Mouse (Mus musculus) embryonic facial prominence, embryonic 12.5 days (tissue): Measurements from ENCODE around the gene Gpalpp1. TPM values are rescaled to one million over a fixed set of nuclear protein-coding genes. Genes with fewer than 3 reads are reported as not detected.

ENCODE experiments used
- ATAC-seq: fragments of 200-750 bp; cut with Nextera tagmentation; 2 replicates; pipeline ENCODE4 v1.8.0; 2017; ENCODE audit not compliant: insufficient number of reproducible peaks, insufficient read depth, low FRiP score, low TSS enrichment
- H3K27ac ChIP-seq: fragments of 300-500 bp; sonication (generic); 2 replicates; pipeline ENCODE4 v1.5.1; 2016; ENCODE audit warnings: mild to moderate bottlenecking
- H3K27me3 ChIP-seq: fragments of 300-500 bp; sonication (generic); 2 replicates; pipeline ENCODE4 v1.6.1; 2016; ENCODE audit warnings: mild to moderate bottlenecking, moderate library complexity
- H3K36me3 ChIP-seq: fragments of 300-500 bp; sonication (generic); 2 replicates; pipeline ENCODE4 v1.6.1; 2016; ENCODE audit warnings: mild to moderate bottlenecking
- H3K4me1 ChIP-seq: fragments of 300-500 bp; sonication (generic); 2 replicates; pipeline ENCODE4 v1.6.1; 2016
- H3K4me2 ChIP-seq: fragments of 300-500 bp; sonication (generic); replicated peaks from 2 replicates; pipeline ENCODE4 v1.6.1; 2016; ENCODE audit warnings: mild to moderate bottlenecking, moderate library complexity
- H3K4me3 ChIP-seq: fragments of 300-500 bp; sonication (generic); 2 replicates; pipeline ENCODE4 v1.5.1; 2016; ENCODE audit warnings: mild to moderate bottlenecking
- H3K9ac ChIP-seq: fragments of 300-500 bp; sonication (generic); 2 replicates; pipeline ENCODE4 v1.6.1; 2016; ENCODE audit warnings: mild to moderate bottlenecking, moderate library complexity
- H3K9me3 ChIP-seq: fragments of 300-500 bp; sonication (generic); 2 replicates; pipeline ENCODE4 v1.6.1; 2016; ENCODE audit warnings: mild to moderate bottlenecking, moderate library complexity
- WGBS: fragments of 180-500 bp; shearing (Covaris S2); methylation state at CpG from one replicate; pipeline ENCODE4 v1.1.7; 2016; 5-methylcytosine and 5-hydroxymethylcytosine counted together
- polyA plus RNA-seq: library from polyadenylated mRNA; unstranded; fragments of >200 nt; fragmentation: Nextera tagmentation; extraction: Ambion mirVana; gene quantifications from 2 replicates; pipeline ENCODE4 v1.2.1, GENCODE M21; 2016

Gene Gpalpp1
- polyA plus RNA-seq, 1 experiment from 2014 or later = 15.0 TPM

DNA sequence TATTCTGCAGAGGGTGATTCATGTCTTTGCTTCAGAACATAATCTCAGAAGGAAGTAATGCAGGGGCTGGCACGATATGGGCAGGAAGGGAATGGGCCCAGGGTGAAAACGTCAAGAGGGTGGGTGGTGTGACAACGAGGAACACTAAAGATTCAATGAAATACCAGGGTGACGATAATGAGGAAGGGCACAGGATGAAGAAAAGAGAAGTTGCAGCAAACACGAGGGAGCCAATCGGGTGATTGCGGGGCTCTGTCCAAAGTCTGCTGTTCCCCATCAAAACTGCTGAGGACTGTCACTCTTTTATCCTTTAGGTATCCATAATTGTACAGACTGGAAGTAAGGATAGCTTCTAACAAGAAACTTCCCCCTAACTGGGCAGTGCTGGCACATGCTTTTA is 13.3 kb downstream of the Gpalpp1 start:
- H3K9ac ChIP-seq = no peak overlapping the region
- no peak for ATAC-seq
- no peaks in the 10 kb centered on the region for H3K9me3 ChIP-seq
- no peaks in the 10 kb centered on the region for H3K27me3 ChIP-seq
- no peak overlapping the region for H3K4me2 ChIP-seq
- 95% methylated on average over 7 of the region's 7 CpGs for WGBS
- peaks cover 54% of the 10 kb centered on the region for H3K36me3 ChIP-seq
- H3K4me1 ChIP-seq = no peaks in the 10 kb centered on the region
- no peak overlapping the region for H3K27ac ChIP-seq
- H3K4me3 ChIP-seq = no peak overlapping the region

DNA sequence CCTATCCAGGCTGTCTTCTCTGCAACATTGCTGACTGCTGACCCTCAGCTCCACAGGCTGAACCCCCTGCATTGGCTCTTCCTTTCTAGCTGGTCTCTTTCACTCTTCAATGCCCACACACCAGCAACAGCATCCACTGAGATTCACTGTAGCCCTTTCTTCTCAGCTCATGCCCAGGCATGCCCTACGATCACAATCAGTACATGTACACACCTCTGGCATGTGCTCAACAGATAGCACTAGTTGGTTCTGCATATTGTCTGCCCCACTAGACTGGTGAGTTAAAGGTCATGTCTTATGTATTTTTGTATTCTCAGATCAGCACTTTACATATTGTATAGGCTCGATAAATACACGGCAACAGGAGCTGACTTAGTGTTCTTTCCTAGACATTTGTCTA is 26.4 kb downstream of the Gpalpp1 start:
- H3K4me3 ChIP-seq = no peak overlapping the region
- WGBS = 79% methylated on average over 3 of the region's 3 CpGs
- H3K36me3 ChIP-seq = 0 out of 2 replicates have a peak, but pooled peaks cover 2% of the 10 kb centered on the region
- no peaks in the 10 kb centered on the region for H3K4me1 ChIP-seq
- H3K27ac ChIP-seq = no peak overlapping the region
- ATAC-seq = no peak
- H3K9ac ChIP-seq = no peak overlapping the region; the same call in 1 of the 2 replicates
- H3K27me3 ChIP-seq = no peaks in the 10 kb centered on the region
- no peaks in the 10 kb centered on the region for H3K9me3 ChIP-seq
- no peak overlapping the region for H3K4me2 ChIP-seq

DNA sequence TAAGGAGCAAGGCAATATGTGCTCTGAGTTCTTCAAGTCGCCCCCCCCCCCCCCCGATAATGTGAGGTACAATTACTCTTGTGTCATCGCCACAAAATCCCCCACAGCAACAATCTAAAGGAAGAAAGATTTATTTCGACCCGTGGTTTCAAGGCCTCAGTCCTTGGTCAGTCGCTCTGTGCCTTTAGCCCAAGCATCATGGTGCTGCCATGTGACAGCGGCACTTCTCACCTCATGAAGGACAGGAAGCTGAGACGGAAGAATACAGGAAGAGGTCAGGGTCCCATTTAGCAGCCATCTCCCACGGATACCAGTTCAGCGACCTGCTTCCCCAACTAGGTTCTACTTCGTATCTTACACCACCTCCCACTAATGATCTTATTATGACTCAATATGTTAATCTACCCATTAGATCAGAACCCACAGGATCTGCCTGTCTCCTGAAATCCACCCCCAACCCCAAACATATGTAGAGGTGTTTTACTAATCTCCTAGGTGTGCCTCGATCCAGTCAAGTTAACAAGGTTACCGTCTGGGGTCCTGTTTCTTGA is 28.4 kb downstream of the Gpalpp1 start:
- Histone ChIP-seq H3K4me1 (no peaks in the 10 kb centered on the region), H3K27ac (no peak overlapping the region), H3K36me3 (no peaks in the 10 kb centered on the region), H3K4me2 (no peak overlapping the region), H3K27me3 (no peaks in the 10 kb centered on the region), H3K9me3 (no peaks in the 10 kb centered on the region), H3K4me3 (no peak overlapping the region), H3K9ac (no peak overlapping the region)
- WGBS = 88% methylated on average over 13 of the region's 13 CpGs
- ATAC-seq = no peak

DNA sequence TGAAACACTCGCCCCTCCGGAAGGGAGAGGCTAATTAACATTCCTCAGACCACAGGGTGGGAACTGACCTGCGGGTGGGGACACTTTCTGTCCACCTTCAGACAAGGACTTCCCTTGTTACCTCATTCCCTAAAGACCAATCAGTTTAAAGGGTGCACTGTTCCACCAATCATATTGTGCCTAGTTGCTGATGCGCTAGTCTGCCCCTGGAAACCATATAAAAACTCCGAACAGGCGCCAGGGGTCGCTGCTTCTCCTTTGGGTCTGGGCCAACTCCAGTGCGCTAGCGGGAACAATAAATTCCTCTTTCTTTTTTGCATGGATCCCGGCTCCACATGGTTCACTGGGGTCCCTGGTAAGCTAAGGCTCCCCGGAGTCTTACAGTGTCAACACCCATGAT is 29.1 kb downstream of the Gpalpp1 start:
- Histone ChIP-seq H3K36me3 (no peaks in the 10 kb centered on the region), H3K9me3 (no peaks in the 10 kb centered on the region), H3K4me1 (no peaks in the 10 kb centered on the region), H3K4me2 (no peak overlapping the region), H3K9ac (no peak overlapping the region), H3K27ac (no peak overlapping the region), H3K4me3 (no peak overlapping the region), H3K27me3 (no peaks in the 10 kb centered on the region)
- WGBS = 60% methylated on average over 11 of the region's 11 CpGs
- no peak for ATAC-seq

DNA sequence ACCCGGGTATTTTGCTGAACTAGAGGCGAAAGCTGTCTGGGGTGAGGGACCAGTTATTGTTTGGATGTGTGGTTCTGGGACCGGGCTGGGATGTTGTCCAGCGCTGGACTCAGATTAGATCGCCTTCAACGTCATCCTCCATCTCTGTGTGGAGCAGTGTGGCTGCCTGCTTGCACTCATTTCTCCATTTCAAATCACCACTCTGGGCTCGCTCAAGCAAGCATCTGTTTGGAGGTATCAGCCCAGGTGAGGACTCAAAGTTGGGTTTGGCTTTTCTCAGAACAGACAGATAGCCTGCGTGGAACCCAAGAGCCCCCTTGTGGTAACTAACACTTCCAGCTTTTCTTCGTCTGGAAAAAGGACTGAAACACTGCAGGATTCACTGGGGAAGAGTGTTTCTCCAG is 33.5 kb downstream of the Gpalpp1 start:
- H3K9ac ChIP-seq = no peak overlapping the region
- H3K4me3 ChIP-seq = no peak overlapping the region
- H3K27ac ChIP-seq = no peak overlapping the region
- no peaks in the 10 kb centered on the region for H3K9me3 ChIP-seq
- no peaks in the 10 kb centered on the region for H3K4me1 ChIP-seq
- 44% methylated on average over 9 of the region's 9 CpGs for WGBS
- no peak overlapping the region for H3K4me2 ChIP-seq
- no peaks in the 10 kb centered on the region for H3K36me3 ChIP-seq
- H3K27me3 ChIP-seq = no peaks in the 10 kb centered on the region
- ATAC-seq = no peak

DNA sequence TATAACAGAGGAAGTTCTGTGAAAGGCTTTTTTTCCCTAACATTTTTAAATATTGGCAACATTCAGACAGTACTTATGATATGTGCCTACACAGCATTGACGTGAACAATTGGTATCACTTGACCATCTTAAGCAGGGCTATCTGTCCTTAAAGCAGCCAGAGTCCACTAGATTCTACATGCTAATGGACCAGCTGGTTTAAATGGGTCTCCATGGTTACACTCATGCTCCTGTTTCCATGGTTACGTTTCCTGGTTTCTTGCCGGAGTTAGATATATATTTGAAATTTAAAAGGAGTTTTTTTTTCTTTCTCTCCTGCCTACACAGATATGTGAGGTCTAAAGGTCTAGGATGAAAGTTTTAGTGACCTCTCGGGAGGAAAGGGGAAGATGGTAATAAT is 34.0 kb downstream of the Gpalpp1 start:
- no peak overlapping the region for H3K4me2 ChIP-seq
- H3K36me3 ChIP-seq = no peaks in the 10 kb centered on the region
- WGBS = 65% methylated on average over 4 of the region's 4 CpGs
- no peak overlapping the region for H3K27ac ChIP-seq
- no peaks in the 10 kb centered on the region for H3K27me3 ChIP-seq
- H3K4me3 ChIP-seq = no peak overlapping the region
- no peak overlapping the region for H3K9ac ChIP-seq
- H3K4me1 ChIP-seq = no peaks in the 10 kb centered on the region
- H3K9me3 ChIP-seq = no peaks in the 10 kb centered on the region
- no peak for ATAC-seq

DNA sequence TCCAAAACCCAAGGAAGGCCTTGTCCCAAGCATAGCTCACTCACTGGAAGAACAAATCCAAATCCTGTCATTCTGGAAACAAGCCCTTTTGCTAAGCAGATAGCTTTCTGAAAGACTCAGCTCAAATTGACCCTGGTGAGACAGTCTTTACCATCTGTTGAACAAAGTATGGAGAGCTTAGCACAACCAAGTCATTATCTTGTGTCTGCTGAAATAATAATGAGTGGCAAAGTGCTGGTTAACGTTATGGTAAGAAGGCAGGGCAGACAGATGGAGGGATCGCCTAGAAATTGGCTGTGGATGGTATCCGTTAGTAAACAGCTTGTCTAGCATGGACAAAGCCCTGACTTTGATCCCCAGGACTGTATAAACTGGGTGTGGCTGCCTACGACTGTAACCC is 34.8 kb downstream of the Gpalpp1 start:
- no peaks in the 10 kb centered on the region for H3K9me3 ChIP-seq
- no peaks in the 10 kb centered on the region for H3K27me3 ChIP-seq
- no peaks in the 10 kb centered on the region for H3K4me1 ChIP-seq
- WGBS = 52% methylated on average over 4 of the region's 4 CpGs
- H3K27ac ChIP-seq = no peak overlapping the region
- H3K4me2 ChIP-seq = no peak overlapping the region
- H3K9ac ChIP-seq = no peak overlapping the region
- H3K36me3 ChIP-seq = no peaks in the 10 kb centered on the region
- H3K4me3 ChIP-seq = no peak overlapping the region
- no peak for ATAC-seq

DNA sequence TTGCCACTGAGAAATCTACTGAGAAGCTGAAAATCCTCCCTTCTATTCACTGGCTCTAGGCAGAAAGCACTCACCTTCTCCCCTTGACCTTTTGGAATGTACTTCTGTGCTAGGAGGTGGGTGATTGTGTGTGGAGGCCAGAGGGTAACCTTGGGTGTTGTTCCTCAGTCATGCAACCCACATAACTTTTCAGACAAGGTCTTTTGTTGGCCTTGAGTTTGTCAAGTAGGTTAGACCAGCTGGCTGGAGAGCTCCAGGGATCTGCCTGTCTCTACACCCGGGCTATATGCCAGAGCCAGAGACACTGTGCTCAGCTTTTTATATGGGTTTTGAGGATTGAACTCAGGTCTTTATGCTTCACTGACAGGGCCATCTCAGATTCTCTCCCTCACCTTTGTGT is 36.4 kb downstream of the Gpalpp1 start:
- no peak overlapping the region for H3K9ac ChIP-seq
- no peaks in the 10 kb centered on the region for H3K4me1 ChIP-seq
- H3K4me3 ChIP-seq = no peak overlapping the region
- H3K9me3 ChIP-seq = no peaks in the 10 kb centered on the region
- ATAC-seq = no peak
- no peak overlapping the region for H3K4me2 ChIP-seq
- no peaks in the 10 kb centered on the region for H3K36me3 ChIP-seq
- H3K27me3 ChIP-seq = no peaks in the 10 kb centered on the region
- 88% methylated on average over 1 of the region's 1 CpGs for WGBS
- no peak overlapping the region for H3K27ac ChIP-seq

DNA sequence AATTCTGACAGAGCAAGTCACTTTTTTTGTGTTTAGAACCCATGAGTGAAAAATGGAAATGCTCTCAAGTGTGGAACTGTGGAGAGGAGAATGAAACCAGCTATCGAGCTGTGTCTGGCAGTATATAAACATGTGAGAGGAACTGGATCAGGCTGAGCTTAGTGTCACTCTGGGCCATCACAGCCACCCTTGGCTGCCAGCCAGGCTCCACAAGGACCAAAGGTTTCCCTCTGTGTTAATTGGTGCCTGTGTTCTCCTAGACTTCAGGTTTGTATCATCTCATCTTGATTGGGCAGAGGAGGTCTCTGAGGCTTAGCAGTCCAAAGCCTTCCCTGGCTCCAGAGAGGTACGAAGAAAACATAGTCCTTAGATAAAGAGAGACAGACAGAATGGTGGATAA is 37.9 kb downstream of the Gpalpp1 start:
- Histone ChIP-seq H3K36me3 (no peaks in the 10 kb centered on the region), H3K9ac (no peak overlapping the region), H3K4me2 (no peak overlapping the region), H3K27me3 (no peaks in the 10 kb centered on the region), H3K27ac (no peak overlapping the region), H3K9me3 (no peaks in the 10 kb centered on the region), H3K4me3 (no peak overlapping the region), H3K4me1 (no peaks in the 10 kb centered on the region)
- ATAC-seq = no peak
- 76% methylated on average over 2 of the region's 2 CpGs for WGBS

DNA sequence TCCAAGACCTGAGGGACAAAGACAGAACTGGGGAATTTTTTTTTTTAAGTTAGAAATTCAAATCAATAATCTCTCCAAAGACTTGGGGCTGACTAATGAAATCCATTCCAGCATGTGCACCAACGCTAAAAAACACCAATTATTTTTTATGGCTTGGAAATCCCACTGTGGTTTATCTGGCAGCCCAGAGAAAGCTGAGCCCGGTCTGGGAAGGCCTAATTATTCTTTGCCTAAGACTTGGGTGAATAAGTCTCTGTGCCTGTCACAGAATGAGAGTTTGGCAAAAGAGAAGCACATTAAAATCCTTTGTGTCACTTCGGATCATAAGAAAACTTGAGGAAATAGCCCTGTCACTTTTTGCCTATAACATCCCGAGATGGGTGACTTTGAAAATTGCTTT is 41.3 kb downstream of the Gpalpp1 start:
- WGBS = 63% methylated on average over 4 of the region's 4 CpGs
- Histone ChIP-seq H3K4me1 (no peaks in the 10 kb centered on the region), H3K27me3 (no peaks in the 10 kb centered on the region), H3K9ac (no peak overlapping the region), H3K36me3 (no peaks in the 10 kb centered on the region), H3K4me3 (no peak overlapping the region), H3K9me3 (no peaks in the 10 kb centered on the region), H3K27ac (no peak overlapping the region), H3K4me2 (no peak overlapping the region)
- ATAC-seq = no peak

DNA sequence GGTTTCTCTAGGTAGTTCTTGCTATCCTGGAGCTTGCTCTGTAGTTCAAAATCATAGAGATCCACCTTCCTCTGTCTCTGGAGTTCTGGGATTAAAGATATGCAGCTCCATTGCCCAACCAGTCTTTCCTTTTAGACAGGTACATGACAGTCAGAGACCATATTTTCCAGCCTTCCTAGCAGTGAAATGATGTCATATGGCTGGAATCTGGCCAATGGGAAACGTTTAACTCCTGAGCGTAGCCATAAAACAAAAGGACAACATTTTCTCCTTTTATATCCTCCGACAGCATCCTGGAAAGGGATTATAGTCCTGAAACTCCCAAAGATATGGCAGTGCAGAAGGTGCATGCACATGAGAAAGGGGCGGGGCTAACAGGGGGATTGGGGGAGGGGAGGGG is 42.3 kb downstream of the Gpalpp1 start:
- WGBS = 81% methylated on average over 4 of the region's 4 CpGs
- H3K27me3 ChIP-seq = no peaks in the 10 kb centered on the region
- no peaks in the 10 kb centered on the region for H3K9me3 ChIP-seq
- no peak overlapping the region for H3K4me3 ChIP-seq
- H3K4me1 ChIP-seq = no peaks in the 10 kb centered on the region
- H3K27ac ChIP-seq = no peak overlapping the region
- no peak for ATAC-seq
- H3K36me3 ChIP-seq = no peaks in the 10 kb centered on the region
- no peak overlapping the region for H3K4me2 ChIP-seq
- no peak overlapping the region for H3K9ac ChIP-seq

DNA sequence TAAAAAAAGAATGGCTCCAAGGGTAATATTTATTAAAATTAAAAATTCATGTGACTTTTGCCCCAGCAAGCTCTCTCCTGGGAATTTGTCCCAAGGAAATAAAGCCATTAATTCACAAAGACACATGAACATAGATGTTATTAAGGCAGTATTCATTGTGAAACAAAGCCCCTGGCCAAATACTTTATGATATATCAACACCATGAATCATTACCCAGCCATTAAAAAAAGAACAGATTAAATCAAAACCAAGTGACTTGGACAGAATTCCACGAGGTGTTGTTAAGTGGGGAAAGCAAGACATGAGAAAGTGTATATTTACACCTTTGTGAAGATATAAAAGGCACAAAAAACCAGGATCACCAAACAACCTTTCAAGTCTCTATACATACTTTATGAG is 43.3 kb downstream of the Gpalpp1 start:
- ATAC-seq = no peak
- Histone ChIP-seq H3K4me2 (no peak overlapping the region), H3K9me3 (no peaks in the 10 kb centered on the region), H3K36me3 (no peaks in the 10 kb centered on the region), H3K9ac (no peak overlapping the region), H3K27me3 (no peaks in the 10 kb centered on the region), H3K27ac (no peak overlapping the region), H3K4me1 (no peaks in the 10 kb centered on the region), H3K4me3 (no peak overlapping the region)
- WGBS = 68% methylated on average over 1 of the region's 1 CpGs

DNA sequence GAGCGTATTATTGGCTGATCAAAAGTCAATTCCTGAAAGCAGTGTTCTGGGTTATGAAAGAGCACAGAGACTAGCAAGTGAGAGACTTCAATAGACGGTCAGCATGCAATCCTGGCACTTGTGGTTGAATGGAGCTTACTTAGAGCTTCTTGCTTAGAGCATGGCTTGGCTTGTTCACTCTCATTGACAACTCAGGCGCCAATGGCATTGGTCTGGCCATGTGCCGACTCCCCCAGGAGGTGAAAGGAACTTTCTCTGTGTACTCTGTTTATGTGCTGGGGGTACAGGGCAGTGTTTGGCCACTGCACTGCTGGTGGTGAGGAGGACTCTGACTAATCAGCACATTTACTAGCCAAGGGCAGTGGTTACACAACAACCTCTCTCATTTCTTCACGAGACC is 51.1 kb downstream of the Gpalpp1 start:
- H3K27ac ChIP-seq = no peak overlapping the region
- no peak for ATAC-seq
- no peaks in the 10 kb centered on the region for H3K9me3 ChIP-seq
- no peaks in the 10 kb centered on the region for H3K27me3 ChIP-seq
- no peaks in the 10 kb centered on the region for H3K4me1 ChIP-seq
- WGBS = 82% methylated on average over 5 of the region's 5 CpGs
- H3K4me2 ChIP-seq = no peak overlapping the region
- no peaks in the 10 kb centered on the region for H3K36me3 ChIP-seq
- H3K4me3 ChIP-seq = no peak overlapping the region
- no peak overlapping the region for H3K9ac ChIP-seq
